Mouse (Mus musculus) MEL (cell line): ENCODE measurements around the gene Mipol1. TPM values are rescaled to one million over a fixed set of nuclear protein-coding genes. Genes with fewer than 3 reads are reported as not detected.

Experiments used
- DNase-seq: peaks from one replicate; pipeline ENCODE4 v3.0.0; 2011; ENCODE audit warnings: low read depth, low spot score
- H3K27ac ChIP-seq: 2 replicates; pipeline ENCODE4 v1.5.1; 2012; ENCODE audit warnings: low read depth, mild to moderate bottlenecking, control low read depth, low read length, moderate library complexity; ENCODE audit not compliant: control insufficient read depth
- H3K27me3 ChIP-seq, 2 experiments: fragments of 150-350 bp in 1 of 2; sonication (generic) in 1 of 2; 2 replicates each; pipeline ENCODE4 v1.6.1; 2012; ENCODE audit warnings: low read length in 2 of 2, mild to moderate bottlenecking in 2 of 2, improper control_type of control experiment in 1 of 2, moderate library complexity in 1 of 2; ENCODE audit not compliant: insufficient read depth in 2 of 2, control insufficient read depth in 1 of 2
- H3K36me3 ChIP-seq, 2 experiments: 2 replicates each; pipeline ENCODE4 v1.6.1; 2012 to 2014; ENCODE audit warnings: low read length in 2 of 2, improper control_type of control experiment in 1 of 2, inconsistent platforms in 1 of 2, mild to moderate bottlenecking in 1 of 2; ENCODE audit not compliant: insufficient read depth in 2 of 2, control insufficient read depth in 1 of 2
- H3K4me1 ChIP-seq, 2 experiments: fragments of 150-350 bp in 1 of 2; sonication (generic) in 1 of 2; 2 replicates each; pipeline ENCODE4 v1.6.1; 2012; ENCODE audit warnings: low read length in 2 of 2, improper control_type of control experiment in 1 of 2, mild to moderate bottlenecking in 1 of 2; ENCODE audit not compliant: insufficient read depth in 2 of 2, control insufficient read depth in 1 of 2
- H3K4me3 ChIP-seq, 2 experiments: fragments of 150-350 bp in 1 of 2; sonication (generic) in 1 of 2; 2 replicates each; pipeline ENCODE4 v1.5.1; 2012; ENCODE audit warnings: low read depth in 2 of 2, low read length in 2 of 2, mild to moderate bottlenecking in 2 of 2, moderate library complexity in 2 of 2, control low read depth in 1 of 2, improper control_type of control experiment in 1 of 2; ENCODE audit not compliant: control insufficient read depth in 1 of 2, insufficient read depth in 1 of 2
- H3K79me2 ChIP-seq: 2 replicates; pipeline ENCODE4 v1.6.1; 2012; ENCODE audit warnings: mild to moderate bottlenecking, low read length, moderate library complexity; ENCODE audit not compliant: control insufficient read depth, poor library complexity, insufficient read depth
- H3K9ac ChIP-seq: 2 replicates; pipeline ENCODE4 v1.6.1; 2012; ENCODE audit warnings: low read depth, mild to moderate bottlenecking, control low read depth, low read length, moderate library complexity; ENCODE audit not compliant: control insufficient read depth, poor library complexity, severe bottlenecking
- H3K9me3 ChIP-seq: fragments of 150-350 bp; sonication (generic); replicated peaks from 2 replicates; pipeline ENCODE4 v1.6.1; 2012; ENCODE audit warnings: mild to moderate bottlenecking, low read length, improper control_type of control experiment, moderate library complexity; ENCODE audit not compliant: insufficient read depth
- HCFC1 ChIP-seq: IDR thresholded peaks from 2 replicates; pipeline ENCODE4 v1.6.1; 2012; ENCODE audit warnings: low read depth, mild to moderate bottlenecking, inconsistent platforms, low read length, improper control_type of control experiment, moderate library complexity
- JUND ChIP-seq: IDR thresholded peaks from 2 replicates; pipeline ENCODE4 v1.6.1; 2011; ENCODE audit warnings: low read depth, mild to moderate bottlenecking, improper control_type of control experiment, low read length
- KAT2A ChIP-seq: conservative IDR thresholded peaks from 2 replicates; pipeline ENCODE4 v1.6.1; 2012; ENCODE audit warnings: low read depth, low read length, improper control_type of control experiment, inconsistent platforms
- NRF1 ChIP-seq: IDR thresholded peaks from 2 replicates; pipeline ENCODE4 v1.6.1; 2014; ENCODE audit warnings: low read depth, mild to moderate bottlenecking, inconsistent platforms, low read length, improper control_type of control experiment, moderate library complexity; ENCODE audit not compliant: poor library complexity, insufficient read depth, severe bottlenecking
- POLR2AphosphoS2 ChIP-seq: IDR thresholded peaks from 2 replicates; pipeline ENCODE4 v1.6.1; 2011; ENCODE audit warnings: low read length, improper control_type of control experiment
- RAD21 ChIP-seq: IDR thresholded peaks from 2 replicates; pipeline ENCODE4 v1.6.1; 2011; ENCODE audit warnings: mild to moderate bottlenecking, low read depth, low read length, improper control_type of control experiment
- SMC3 ChIP-seq: IDR thresholded peaks from 2 replicates; pipeline ENCODE4 v1.6.1; 2011; ENCODE audit warnings: low read depth, low read length, improper control_type of control experiment
- UBTF ChIP-seq: IDR thresholded peaks from 2 replicates; pipeline ENCODE4 v1.6.1; 2012; ENCODE audit warnings: low read depth, mild to moderate bottlenecking, inconsistent platforms, low read length, improper control_type of control experiment, moderate library complexity, borderline replicate concordance; ENCODE audit not compliant: insufficient read depth
- ZMIZ1 ChIP-seq: IDR thresholded peaks from 2 replicates; pipeline ENCODE4 v1.6.1; 2012; ENCODE audit warnings: low read depth, mild to moderate bottlenecking, inconsistent platforms, low read length, improper control_type of control experiment, moderate library complexity
- polyA plus RNA-seq, 2 experiments: library from polyadenylated mRNA; stranded (reverse) in 1 of 2; unstranded in 1 of 2; fragments of >175 nt in 1 of 2; fragments of >200 nt in 1 of 2; gene quantifications; 2 replicates each; pipeline versions ENCODE4 v1.2.1 to v1.2.4; 2012; ENCODE audit warnings: low replicate concordance in 2 of 2, low read depth in 1 of 2; ENCODE audit not compliant: insufficient read length in 2 of 2, insufficient read depth in 1 of 2, missing spikeins in 1 of 2
- total RNA-seq: library from RNA; depleted of rRNA; stranded (reverse); fragments of 300-350 nt; gene quantifications from 2 replicates; pipeline ENCODE4 v1.2.3, GENCODE M21; 2012; rRNA removed

The Mipol1 gene
- total and polyA plus RNA-seq, 3 experiments = 4.0 to 8.3 TPM; not detected in 1

DNA sequence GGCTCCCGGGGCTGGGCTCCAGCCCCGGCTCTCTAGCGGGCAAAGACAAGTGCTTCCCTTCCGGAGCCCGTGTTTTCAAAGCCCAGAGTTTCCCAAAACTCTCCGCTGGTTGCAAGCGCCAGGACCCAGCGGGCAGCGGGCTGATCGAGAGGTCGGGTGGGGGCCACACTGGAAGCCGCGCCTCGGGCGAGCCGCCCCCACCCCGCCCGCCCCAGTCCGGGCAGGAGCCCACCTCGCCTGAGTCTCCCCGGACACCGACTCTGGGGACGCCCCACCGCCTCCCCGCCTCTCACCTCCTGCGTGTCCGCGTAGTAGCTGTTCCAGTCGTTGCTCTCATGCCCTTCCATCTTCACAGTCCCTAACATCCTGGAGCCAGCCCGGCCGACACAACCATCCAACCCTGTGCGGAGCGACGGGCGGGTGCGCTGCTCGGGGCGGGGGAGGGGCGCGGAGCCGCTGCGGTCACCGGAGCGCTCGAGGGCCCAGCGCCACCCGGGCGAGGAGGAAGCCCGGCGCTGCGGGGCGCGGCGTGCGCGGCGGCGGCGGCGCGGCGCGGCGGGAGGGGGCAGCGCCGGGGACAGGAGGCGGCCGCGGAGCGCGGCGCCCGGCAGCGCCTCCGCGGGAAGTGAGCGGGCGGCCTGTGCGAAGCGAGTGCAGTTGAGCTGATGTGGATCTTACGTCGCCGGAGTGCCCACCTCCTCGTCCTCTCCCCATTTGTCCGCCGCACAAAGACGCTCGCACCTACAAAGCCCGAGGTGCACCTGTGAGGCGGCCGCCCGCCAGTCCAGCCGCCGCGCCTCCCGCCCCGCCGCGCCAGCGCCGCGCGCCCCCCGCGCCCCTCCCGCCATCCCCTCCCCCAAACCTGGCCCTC lies 315.4 kb downstream of the Mipol1 start:
- Histone ChIP-seq H3K27me3 (no peaks in the 10 kb centered on the region), H3K4me1 (no peaks in the 10 kb centered on the region), H3K79me2 (no peaks in the 10 kb centered on the region), H3K36me3 (no peaks in the 10 kb centered on the region), H3K9me3 (no peaks in the 10 kb centered on the region), H3K27ac (no peak overlapping the region), H3K4me3 (no peak overlapping the region), H3K9ac (no peak overlapping the region)
- no peak for TF ChIP-seq RAD21
- no peak for TF ChIP-seq JUND
- TF ChIP-seq POLR2AphosphoS2 = no peak
- TF ChIP-seq HCFC1 = no peak
- no peak for TF ChIP-seq KAT2A
- no peak for TF ChIP-seq SMC3
- no peak for TF ChIP-seq ZMIZ1
- no peak for TF ChIP-seq NRF1
- TF ChIP-seq UBTF = no peak
- no peak for DNase-seq

Other genes with a start within 250 kb of the Mipol1 start
- gene Slc25a21, start 33.0 kb upstream of the Mipol1 start, total RNA-seq = 11.7 and 18.3 TPM in 2 replicates
- 10 to 100 TPM in 1 of 2 experiments, not detected in 1; 14.7 TPM for gene Slc25a21, start 33.0 kb upstream of the Mipol1 start, polyA plus RNA-seq
- gene Prps1l3, start within 50 bp of the Mipol1 start, total RNA-seq = 70.7 and 81.2 TPM in 2 replicates
- 10 to 100 TPM in 1 of 2 experiments, not detected in 1; 52.6 TPM for gene Prps1l3, start within 50 bp of the Mipol1 start, polyA plus RNA-seq